Mouse (Mus musculus) lung, embryonic 14.5 days (tissue): ENCODE measurements around the gene Gp1ba. TPM values are rescaled to one million over a fixed set of nuclear protein-coding genes. Genes with fewer than 3 reads are reported as not detected.
A peak's percentile ranks its signal among the peaks of the same experiment; 100 is the strongest.

Experiments used
- ATAC-seq: fragments of 200-750 bp; cut with Nextera tagmentation; 2 replicates; pipeline ENCODE4 v1.8.0; 2017; ENCODE audit warnings: mild to moderate bottlenecking, moderate TSS enrichment, moderate library complexity; ENCODE audit not compliant: insufficient read depth
- DNase-seq: peaks from one replicate; pipeline ENCODE4 v3.0.0-alpha.2; 2015
- H3K27ac ChIP-seq: fragments of 300-500 bp; sonication (generic); 2 replicates; pipeline ENCODE4 v1.5.1; 2014; ENCODE audit warnings: low read depth, mild to moderate bottlenecking, moderate library complexity
- H3K27me3 ChIP-seq: fragments of 300-500 bp; sonication (generic); 2 replicates; pipeline ENCODE4 v1.6.1; 2014; ENCODE audit warnings: low read length, control low read depth; ENCODE audit not compliant: insufficient read depth
- H3K36me3 ChIP-seq: fragments of 300-500 bp; sonication (generic); 2 replicates; pipeline ENCODE4 v1.6.1; 2014; ENCODE audit warnings: control low read depth; ENCODE audit not compliant: insufficient read depth
- H3K4me1 ChIP-seq: fragments of 300-500 bp; sonication (generic); 2 replicates; pipeline ENCODE4 v1.6.1; 2014; ENCODE audit warnings: antibody characterized with exemption, control low read depth; ENCODE audit not compliant: insufficient read depth
- H3K4me2 ChIP-seq: fragments of 300-500 bp; sonication (generic); 2 replicates; pipeline ENCODE4 v1.6.1; 2014; ENCODE audit warnings: mild to moderate bottlenecking
- H3K4me3 ChIP-seq: fragments of 300-500 bp; sonication (generic); 2 replicates; pipeline ENCODE4 v1.5.1; 2014; ENCODE audit warnings: low read depth, low read length
- H3K9ac ChIP-seq: fragments of 300-500 bp; sonication (generic); 2 replicates; pipeline ENCODE4 v1.6.1; 2014
- H3K9me3 ChIP-seq: fragments of 300-500 bp; sonication (generic); 2 replicates; pipeline ENCODE4 v1.6.1; 2016; ENCODE audit warnings: low read depth, low read length, control low read depth
- CTCF ChIP-seq: IDR thresholded peaks from 2 replicates; pipeline ENCODE4 v1.5.1; 2016; ENCODE audit warnings: antibody characterized with exemption, low read depth
- WGBS: fragments of 180-500 bp; shearing (Covaris S2); extraction: QIAGEN DNeasy Blood & Tissue Kit; methylation state at CpG from one replicate; pipeline ENCODE4 v1.1.7; 2014; 5-methylcytosine and 5-hydroxymethylcytosine counted together
- polyA plus RNA-seq: library from polyadenylated mRNA; unstranded; fragments of >200 nt; fragmentation: Nextera tagmentation; extraction: Ambion mirVana; gene quantifications from 2 replicates; pipeline ENCODE4 v1.2.1, GENCODE M21; 2014

The Gp1ba gene
- polyA plus RNA-seq, 1 experiment from 2014 or later, result 1.1 TPM

GRCm38 (mm10) chr11:70689578-70689977 is 50.7 kb downstream of the Gp1ba start:
- 44% methylated on average over 4 of the region's 4 CpGs for WGBS

More at GRCm38 (mm10) chr11:70689578-70689977, 50.7 kb downstream of the Gp1ba start:
- H3K9ac ChIP-seq, result no peak overlapping the region
- H3K4me1 ChIP-seq, result no peaks in the 10 kb centered on the region
- DNase-seq (peak; percentile 57), ATAC-seq (no peak)
- no peak overlapping the region for H3K4me2 ChIP-seq
- peaks cover 15% of the 10 kb centered on the region for H3K36me3 ChIP-seq
- no peak for TF ChIP-seq CTCF
- H3K27me3 ChIP-seq, result no peaks in the 10 kb centered on the region
- H3K4me3 ChIP-seq, result no peak overlapping the region
- H3K9me3 ChIP-seq, result no peaks in the 10 kb centered on the region
- no peak overlapping the region for H3K27ac ChIP-seq

Other genes starting within 250 kb of the Gp1ba start
- gene Pelp1, start 229.1 kb upstream of the Gp1ba start, polyA plus RNA-seq, result 44.4 and 46.5 TPM in 2 replicates
- 15.1 and 17.6 TPM in 2 replicates for gene Arrb2, start 206.5 kb upstream of the Gp1ba start, polyA plus RNA-seq
- 43.0 and 47.9 TPM in 2 replicates for gene Med11, start 187.2 kb upstream of the Gp1ba start, polyA plus RNA-seq
- 0.28 and 0.65 TPM in 2 replicates for gene Zmynd15, start 179.7 kb upstream of the Gp1ba start, polyA plus RNA-seq
- 4.9 and 5.8 TPM in 2 replicates for gene Cxcl16, start 179.1 kb upstream of the Gp1ba start, polyA plus RNA-seq
- 1.2 and 1.3 TPM in 2 replicates for gene Tm4sf5, start 133.9 kb upstream of the Gp1ba start, polyA plus RNA-seq
- gene Vmo1, start 124.5 kb upstream of the Gp1ba start, polyA plus RNA-seq, result 0.38 TPM in 1 of 2 replicates, not detected in the other
- gene Gltpd2, start 119.9 kb upstream of the Gp1ba start, polyA plus RNA-seq, result 0.30 and 0.55 TPM in 2 replicates
- gene Psmb6, start 113.8 kb upstream of the Gp1ba start, polyA plus RNA-seq, result 778 and 813 TPM in 2 replicates
- gene Gm40193, start 106.2 kb upstream of the Gp1ba start, polyA plus RNA-seq, result not detected in 2 replicates
- gene Pld2, start 99.1 kb upstream of the Gp1ba start, polyA plus RNA-seq, result 5.9 and 6.4 TPM in 2 replicates
- 15.2 and 15.4 TPM in 2 replicates for gene Mink1, start 76.2 kb upstream of the Gp1ba start, polyA plus RNA-seq
- gene 4930544D05Rik, start 23.3 kb upstream of the Gp1ba start, polyA plus RNA-seq, result not detected in 2 replicates
- gene Chrne, start 19.9 kb upstream of the Gp1ba start, polyA plus RNA-seq, result not detected in 2 replicates
- 97.0 and 98.8 TPM in 2 replicates for gene Rnf167, start 8.1 kb downstream of the Gp1ba start, polyA plus RNA-seq
- 128 and 133 TPM in 2 replicates for gene Slc25a11, start 8.4 kb downstream of the Gp1ba start, polyA plus RNA-seq
- gene Pfn1, start 15.5 kb downstream of the Gp1ba start, polyA plus RNA-seq, result 2,124 and 2,138 TPM in 2 replicates
- gene Eno3, start 18.1 kb downstream of the Gp1ba start, polyA plus RNA-seq, result 12.7 and 19.6 TPM in 2 replicates
- 141 and 167 TPM in 2 replicates for gene Spag7, start 30.3 kb downstream of the Gp1ba start, polyA plus RNA-seq
- 15.3 and 16.2 TPM in 2 replicates for gene Camta2, start 49.0 kb downstream of the Gp1ba start, polyA plus RNA-seq
- 1.1 and 1.5 TPM in 2 replicates for gene Inca1, start 61.0 kb downstream of the Gp1ba start, polyA plus RNA-seq
- 12.4 and 13.7 TPM in 2 replicates for gene Kif1c, start 61.4 kb downstream of the Gp1ba start, polyA plus RNA-seq
- gene Zfp3, start 125.1 kb downstream of the Gp1ba start, polyA plus RNA-seq, result 4.0 and 4.2 TPM in 2 replicates
- gene Scimp, start 173.5 kb downstream of the Gp1ba start, polyA plus RNA-seq, result not detected in 2 replicates
- 32.3 and 32.6 TPM in 2 replicates for gene Rabep1, start 205.7 kb downstream of the Gp1ba start, polyA plus RNA-seq